In genomic region chr5:125137672-125138285, GRCm38 (mm10) we compare ENCODE assay signal across 11 mouse cellular contexts. TPM values are rescaled to one million over a fixed set of nuclear protein-coding genes. Genes with fewer than 3 reads are reported as not detected.
DNase-seq lines count a peak whose midpoint lies in the region; ATAC-seq and TF ChIP-seq lines count a peak whose summit lies in the region.
"Had no signal": no experiment of that assay in that cellular context is flagged by ENCODE, and none has a peak within 500 bp of the region (broad histone marks: within the 10 kb centered on the region; RNA-seq: fewer than 3 reads in every experiment).

No protein-coding gene starts in this region.

- no peak for DNase-seq in kidney, postnatal 10 days
- DNase-seq in embryonic facial prominence, embryonic 14.5 days (ENCODE audit: low spot score), result no peak
- DNase-seq in adrenal gland, adult 18-20 months (ENCODE audit: low spot score in 2 of 2), result no peak
- no peak for DNase-seq in frontal cortex, postnatal 10 days (ENCODE audit: low spot score in 2 of 2)
- no peak for DNase-seq in frontal cortex, postnatal 25 days (ENCODE audit: low spot score in 2 of 2)
- DNase-seq: right cerebral cortex, postnatal 14 days had no signal

- no peak overlapping the region for H3K4me3 ChIP-seq in kidney, embryonic 14.5 days (ENCODE audit: low read length)
- H3K4me3 ChIP-seq in E14TG2a.4 (replicated peaks; ENCODE audit: low read length), result peak overlapping the region; percentile 43; the same call in 1 of the 2 replicates
- H3K4me3 ChIP-seq in embryonic facial prominence, embryonic 14.5 days (ENCODE audit: low read depth, low read length), result no peak overlapping the region
- no peak overlapping the region for H3K4me3 ChIP-seq in macrophage (ENCODE audit: inconsistent target)

- H3K4me2 ChIP-seq in kidney, embryonic 14.5 days (replicated peaks; ENCODE audit: low read depth, low read length), result no peak overlapping the region
- H3K4me2 ChIP-seq in embryonic facial prominence, embryonic 14.5 days (ENCODE audit: low read depth, low read length), result 0 out of 2 replicates have a peak overlapping the region, but pooled peaks have one; percentile 0

- no peak for TF ChIP-seq CTCF in E14TG2a.4 (conservative IDR thresholded peaks at IDR 0.05; ENCODE audit: low read length)

- peak overlapping the region; percentile 7; the same call in 1 of the 2 replicates for H3K27ac ChIP-seq in kidney, embryonic 14.5 days (ENCODE audit: low read depth, low read length)
- H3K27ac ChIP-seq in embryonic facial prominence, embryonic 14.5 days (replicated peaks; ENCODE audit: low read depth, low read length), result 0 out of 2 replicates have a peak overlapping the region, but pooled peaks have one; percentile 11
- 0 out of 2 replicates have a peak overlapping the region, but pooled peaks have one; percentile 3 for H3K27ac ChIP-seq in macrophage

- no peaks in the 10 kb centered on the region for H3K36me3 ChIP-seq in kidney, embryonic 14.5 days (ENCODE audit: control insufficient read depth, insufficient read depth, low read length)
- H3K36me3 ChIP-seq in E14TG2a.4 (ENCODE audit: insufficient read depth, low read length), result peaks cover 7% of the 10 kb centered on the region
- no peaks in the 10 kb centered on the region for H3K36me3 ChIP-seq in embryonic facial prominence, embryonic 14.5 days (ENCODE audit: control insufficient read depth, insufficient read depth, low read length)
- no peaks in the 10 kb centered on the region for H3K36me3 ChIP-seq in macrophage (ENCODE audit: inconsistent target)

- ATAC-seq in kidney, embryonic 14.5 days (ENCODE audit: low FRiP score, low TSS enrichment), result no peak
- ATAC-seq in embryonic facial prominence, embryonic 14.5 days (ENCODE audit: low read depth), result no peak
- ATAC-seq: activated CD4-positive, CD25-positive, alpha-beta regulatory T cell, adult 4 months; inflammation-experienced regulatory T-cells, adult 6 months had no signal

- H3K79me2 ChIP-seq in macrophage (ENCODE audit: inconsistent target), result peaks cover 100% of the 10 kb centered on the region

- no peak overlapping the region for H3K9ac ChIP-seq in kidney, embryonic 14.5 days (ENCODE audit: low read depth, low read length)
- no peak overlapping the region for H3K9ac ChIP-seq in embryonic facial prominence, embryonic 14.5 days (ENCODE audit: low read depth, low read length)

- peaks cover 79% of the 10 kb centered on the region for H3K4me1 ChIP-seq in kidney, embryonic 14.5 days (ENCODE audit: control insufficient read depth, insufficient read depth, low read length)
- peaks cover 93% of the 10 kb centered on the region for H3K4me1 ChIP-seq in E14TG2a.4 (replicated peaks; ENCODE audit: low read depth, low read length)
- peaks cover 69% of the 10 kb centered on the region for H3K4me1 ChIP-seq in embryonic facial prominence, embryonic 14.5 days (ENCODE audit: control insufficient read depth, insufficient read depth, low read length)

- no peaks in the 10 kb centered on the region for H3K27me3 ChIP-seq in kidney, embryonic 14.5 days (ENCODE audit: control insufficient read depth, insufficient read depth, low read length)
- no peaks in the 10 kb centered on the region for H3K27me3 ChIP-seq in E14TG2a.4 (ENCODE audit: insufficient read depth, low read length)
- no peaks in the 10 kb centered on the region for H3K27me3 ChIP-seq in embryonic facial prominence, embryonic 14.5 days (replicated peaks; ENCODE audit: control insufficient read depth, insufficient read depth, low read length)

- no peaks in the 10 kb centered on the region for H3K9me3 ChIP-seq in kidney, embryonic 14.5 days (ENCODE audit: control insufficient read depth, low read length)
- H3K9me3 ChIP-seq in E14TG2a.4 (ENCODE audit: low read length), result no peaks in the 10 kb centered on the region
- H3K9me3 ChIP-seq in embryonic facial prominence, embryonic 14.5 days (ENCODE audit: control insufficient read depth, low read length), result no peaks in the 10 kb centered on the region

- WGBS in kidney, embryonic 14.5 days, result 83% methylated on average over 18 of the region's 18 CpGs
- whole genome bisulfite sequencing in embryonic facial prominence, embryonic 14.5 days, result 91% methylated on average over 18 of the region's 18 CpGs
- 88% methylated on average over 17 of the region's 18 CpGs for WGBS in macrophage (ENCODE audit: missing documents)

RNA-seq across cellular contexts. Expression of gene Ncor2, which starts 41.2 kb away (rescaled TPM):
- polyA plus RNA-seq in kidney, embryonic 14.5 days (2014; fragmentation: Nextera tagmentation; extraction: Ambion mirVana), result 34.6 and 35.0 TPM in 2 replicates
- polyA plus RNA-seq in embryonic facial prominence, embryonic 14.5 days (2014; fragmentation: Nextera tagmentation; extraction: Ambion mirVana), result 34.9 and 37.3 TPM in 2 replicates
- 100 to 1,000 TPM in 22 of 26 experiments, 10 to 100 TPM in 4; 46.8 to 281 (median 198) TPM for total RNA-seq in macrophage (2018; cell fraction: chromatin; rRNA removed)
- total RNA-seq in macrophage (2018; cell fraction: cytosol; rRNA removed), result 100 to 1,000 TPM in 3 of 26 experiments, 10 to 100 TPM in 23; 45.2 to 112 (median 78.1) TPM
- 100 to 1,000 TPM in 18 of 26 experiments, 10 to 100 TPM in 8; 31.2 to 178 (median 123) TPM for total RNA-seq in macrophage (2018; cell fraction: nucleus; rRNA removed)
- 52.2 to 78.3 TPM (median 77.8 TPM) in 3 replicates for polyA plus RNA-seq in macrophage (2018)
- 100 to 1,000 TPM; 195 to 242 TPM for total RNA-seq in adrenal gland, adult 18-20 months (2021)
